Mouse (Mus musculus) C2C12 (cell line): ENCODE measurements around the gene Thbs3. TPM values are rescaled to one million over a fixed set of nuclear protein-coding genes. Genes with fewer than 3 reads are reported as not detected.

Experiments
- H3K27me3 ChIP-seq: one replicate; pipeline ENCODE4 v1.6.1; 2011; ENCODE audit not compliant: control insufficient read depth, insufficient read depth, insufficient read length
- H3K36me3 ChIP-seq: one replicate; pipeline ENCODE4 v1.6.1; 2011; ENCODE audit not compliant: control insufficient read depth, insufficient read depth
- H3K4me3 ChIP-seq: one replicate; pipeline ENCODE4 v1.5.1; 2011; ENCODE audit warnings: mild to moderate bottlenecking, control low read depth; ENCODE audit not compliant: poor library complexity, insufficient read depth, severe bottlenecking
- H3K79me2 ChIP-seq: one replicate; pipeline ENCODE4 v1.6.1; 2011; ENCODE audit not compliant: control insufficient read depth, insufficient read depth
- H3K79me3 ChIP-seq: one replicate; pipeline ENCODE4 v1.6.1; 2011; ENCODE audit warnings: low read depth, control low read depth
- H3ac ChIP-seq: one replicate; pipeline ENCODE3; 2011; ENCODE audit warnings: low read depth; ENCODE audit not compliant: control insufficient read depth, insufficient read length
- CEBPB ChIP-seq: IDR thresholded peaks from one replicate; pipeline ENCODE4 v1.6.1; 2011; ENCODE audit warnings: low read depth, mild to moderate bottlenecking, control low read depth, moderate library complexity
- CTCF ChIP-seq: IDR thresholded peaks from one replicate; pipeline ENCODE4 v1.5.1; 2011; ENCODE audit not compliant: control insufficient read depth, insufficient read depth, insufficient read length
- FOSL1 ChIP-seq: IDR thresholded peaks from one replicate; pipeline ENCODE4 v1.8.0; 2011; ENCODE audit warnings: mild to moderate bottlenecking, low read length; ENCODE audit not compliant: poor library complexity, insufficient read depth, severe bottlenecking
- MAX ChIP-seq: IDR thresholded peaks from one replicate; pipeline ENCODE4 v1.6.1; 2011; ENCODE audit warnings: mild to moderate bottlenecking, control low read depth
- MYOD1 ChIP-seq: IDR thresholded peaks from one replicate; pipeline ENCODE4 v1.6.1; 2011; ENCODE audit warnings: low read depth; ENCODE audit not compliant: control insufficient read depth, insufficient read length
- MYOG ChIP-seq: IDR thresholded peaks from one replicate; pipeline ENCODE4 v1.6.1; 2011; ENCODE audit not compliant: control insufficient read depth, insufficient read length; ENCODE audit errors: extremely low read depth
- USF1 ChIP-seq: IDR thresholded peaks from one replicate; pipeline ENCODE4 v1.6.1; 2011; ENCODE audit warnings: low read depth, mild to moderate bottlenecking, control low read depth, moderate library complexity
- polyA plus RNA-seq: library from polyadenylated mRNA; unstranded; fragments of >200 nt; fragmentation: generic; extraction: Trizol; gene quantifications from one replicate; pipeline ENCODE4 v1.2.1, GENCODE M21; 2012; ENCODE audit warnings: missing spikeins

Thbs3 gene
- polyA plus RNA-seq, 1 experiment = 9.1 TPM

DNA sequence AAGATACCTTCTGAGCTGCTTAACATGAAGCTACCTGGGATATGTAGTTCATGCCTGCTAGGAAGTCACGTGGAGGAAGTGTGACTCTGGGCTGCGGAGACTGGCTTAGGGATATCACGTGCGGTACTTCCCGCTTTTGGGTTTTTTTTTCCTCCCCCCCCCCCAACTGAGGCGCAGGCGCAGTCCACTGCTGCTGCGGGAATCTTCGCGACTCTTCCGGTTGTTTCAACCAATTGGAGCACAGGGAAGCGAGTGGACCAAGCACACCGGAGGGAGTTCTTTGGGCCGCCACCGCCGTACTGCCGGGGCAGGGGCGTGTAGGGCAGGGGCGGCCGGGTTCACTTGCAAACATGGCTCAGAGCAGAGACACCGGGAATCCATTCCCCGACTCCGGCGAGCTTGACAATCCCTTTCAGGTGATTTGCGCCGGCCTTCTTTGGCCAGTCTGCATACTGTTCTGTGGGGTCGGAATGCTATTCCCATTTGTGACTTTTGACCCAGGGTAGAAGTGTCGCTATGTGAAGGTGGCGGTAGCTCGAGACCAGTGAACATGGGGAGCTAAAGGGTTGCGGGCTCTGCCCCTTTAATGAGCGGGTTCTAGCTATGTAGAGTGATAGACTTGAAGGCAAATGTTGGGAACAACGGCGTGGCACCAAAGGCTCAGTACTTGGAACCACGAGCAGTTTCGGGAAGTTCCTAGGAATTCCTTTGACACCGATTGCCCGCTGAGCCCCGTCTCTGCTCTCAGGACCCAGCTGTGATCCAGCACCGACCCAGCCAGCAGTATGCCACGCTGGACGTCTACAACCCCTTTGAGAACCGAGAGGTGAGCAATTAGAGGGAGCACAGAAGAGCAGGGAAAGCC, 37.5 kb upstream of the Thbs3 start, which contains the start of gene Scamp3:
Gene Scamp3 (plus strand): TSS at position 232 of the 865 bp plus-strand sequence.
- no peak for TF ChIP-seq MYOG
- TF ChIP-seq CTCF = no peak
- TF ChIP-seq FOSL1 = no peak
- TF ChIP-seq MYOD1 = no peak
- TF ChIP-seq USF1 = peak; percentile 100
- no peak for TF ChIP-seq CEBPB
- TF ChIP-seq MAX = peak; percentile 83
- Histone ChIP-seq H3ac (peak within 1 kb of the TSS; percentile 85), H3K27me3 (no peaks in the 10 kb centered on the region), H3K36me3 (peaks cover 77% of the 10 kb centered on the region), H3K79me3 (peaks cover 13% of the 10 kb centered on the region), H3K4me3 (peak within 1 kb of the TSS; percentile 76), H3K79me2 (peaks cover 22% of the 10 kb centered on the region)

- peak overlapping the region; percentile 76 for H3K4me3 ChIP-seq
- no peak for TF ChIP-seq MYOD1
- no peak for TF ChIP-seq FOSL1
- no peak for TF ChIP-seq MAX
- TF ChIP-seq MYOG = no peak
- TF ChIP-seq USF1 = no peak
- TF ChIP-seq CTCF = no peak
- no peak for TF ChIP-seq CEBPB
- H3ac ChIP-seq = peak overlapping the region; percentile 85
- peaks cover 71% of the 10 kb centered on the region for H3K36me3 ChIP-seq
- H3K79me2 ChIP-seq = peaks cover 22% of the 10 kb centered on the region
- peaks cover 13% of the 10 kb centered on the region for H3K79me3 ChIP-seq
- no peaks in the 10 kb centered on the region for H3K27me3 ChIP-seq
Measured at GRCm38 (mm10) chr3:89178107-89178385, 36.9 kb upstream of the Thbs3 start.

GRCm38 (mm10) chr3:89179056-89179455, 35.9 kb upstream of the Thbs3 start:
- Histone ChIP-seq H3ac (no peak overlapping the region), H3K27me3 (no peaks in the 10 kb centered on the region), H3K36me3 (peaks cover 61% of the 10 kb centered on the region), H3K79me2 (peaks cover 22% of the 10 kb centered on the region), H3K79me3 (peaks cover 13% of the 10 kb centered on the region), H3K4me3 (no peak overlapping the region)
- TF ChIP-seq MAX (no peak), CEBPB (no peak), MYOD1 (no peak), CTCF (no peak), USF1 (no peak), MYOG (no peak), FOSL1 (no peak)

GRCm38 (mm10) chr3:89181749-89182500, 33.1 kb upstream of the Thbs3 start:
- H3K4me3 ChIP-seq = no peak overlapping the region
- peaks cover 22% of the 10 kb centered on the region for H3K79me2 ChIP-seq
- no peak for TF ChIP-seq MAX
- TF ChIP-seq USF1 = no peak
- no peak for TF ChIP-seq CTCF
- TF ChIP-seq CEBPB = no peak
- TF ChIP-seq MYOD1 = no peak
- TF ChIP-seq MYOG = no peak
- no peak for TF ChIP-seq FOSL1
- H3ac ChIP-seq = no peak overlapping the region
- peaks cover 34% of the 10 kb centered on the region for H3K36me3 ChIP-seq
- peaks cover 13% of the 10 kb centered on the region for H3K79me3 ChIP-seq
- no peaks in the 10 kb centered on the region for H3K27me3 ChIP-seq

DNA sequence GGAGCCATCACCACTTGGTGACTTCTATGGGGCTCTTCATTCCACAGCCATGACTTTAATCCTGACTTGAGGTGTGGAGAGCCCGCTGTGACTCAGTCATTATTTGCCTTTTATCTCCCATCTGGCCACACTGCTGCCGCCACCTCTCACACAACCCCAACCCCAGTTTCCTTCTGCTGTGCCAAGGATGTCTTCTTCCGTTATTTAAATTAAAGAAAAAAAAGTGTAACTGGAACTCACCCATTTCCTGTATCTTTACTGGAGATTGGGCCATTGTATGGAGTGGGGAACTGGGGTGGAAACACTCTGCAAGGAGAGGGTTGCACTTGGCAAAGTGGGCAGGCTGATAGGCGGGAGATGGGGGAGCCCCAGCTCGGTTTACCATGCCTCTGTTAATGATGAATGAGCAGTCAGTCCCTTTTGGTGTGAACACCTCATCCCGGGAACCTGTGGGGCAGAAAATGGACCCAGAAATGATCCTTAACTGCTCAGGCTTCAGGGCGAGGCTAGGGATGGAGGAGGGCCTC, 32.4 kb upstream of the Thbs3 start:
- Histone ChIP-seq H3K79me3 (peaks cover 13% of the 10 kb centered on the region), H3K4me3 (no peak overlapping the region), H3K36me3 (peaks cover 34% of the 10 kb centered on the region), H3K27me3 (no peaks in the 10 kb centered on the region), H3ac (peak overlapping the region; percentile 4), H3K79me2 (peaks cover 19% of the 10 kb centered on the region)
- TF ChIP-seq MYOD1 (no peak), CTCF (no peak), CEBPB (no peak), USF1 (no peak), FOSL1 (no peak), MAX (no peak), MYOG (no peak)
